Mouse (Mus musculus) ZHBTc4 (cell line): ENCODE data around the gene 1810043G02Rik.
"Not testable (repeated sequence)": the region's sequence is repeated elsewhere in the genome, so short reads cannot be mapped to it uniquely, and the experiment has no call there.

Source experiments
- DNase-seq: peaks from one replicate; pipeline ENCODE4 v3.0.0-alpha.2; 2011; ENCODE audit warnings: low read depth, low spot score

The 1810043G02Rik gene

GRCm38 (mm10) chr10:77978351-77979350 is at the start of gene 1810043G02Rik:
TSS of gene 1810043G02Rik (plus strand) at chr10:77978524.
- DNase-seq: peak; percentile 98

GRCm38 (mm10) chr10:77939685-77940084 is 38.6 kb upstream of the 1810043G02Rik start:
- DNase-seq: no peak

GRCm38 (mm10) chr10:77950468-77950867 is 27.9 kb upstream of the 1810043G02Rik start:
- not testable (repeated sequence) for DNase-seq

- no peak for DNase-seq
These were observed 15.6 kb upstream of the 1810043G02Rik start for GRCm38 (mm10) chr10:77962725-77963124.

GRCm38 (mm10) chr10:77963971-77964370 is 14.4 kb upstream of the 1810043G02Rik start:
- DNase-seq: no peak

GRCm38 (mm10) chr10:77969274-77969972 is 8.9 kb upstream of the 1810043G02Rik start:
- peak; percentile 51 for DNase-seq

GRCm38 (mm10) chr10:77969973-77970325 is 8.4 kb upstream of the 1810043G02Rik start:
- DNase-seq: no peak

- no peak for DNase-seq
These were observed 7.8 kb upstream of the 1810043G02Rik start, which contains the start of gene Trpm2 for GRCm38 (mm10) chr10:77970481-77970880. TSS of gene Trpm2 (minus strand) at chr10:77970563.

- DNase-seq: no peak
These were observed 7.1 kb upstream of the 1810043G02Rik start for GRCm38 (mm10) chr10:77971191-77971590.

GRCm38 (mm10) chr10:77971709-77972553 is 6.4 kb upstream of the 1810043G02Rik start:
- DNase-seq: peak; percentile 82

GRCm38 (mm10) chr10:77974323-77974722 is 4.0 kb upstream of the 1810043G02Rik start:
- DNase-seq: no peak

GRCm38 (mm10) chr10:77974811-77975210 is 3.5 kb upstream of the 1810043G02Rik start:
- DNase-seq: no peak

- no peak for DNase-seq
These were observed 2.7 kb upstream of the 1810043G02Rik start for GRCm38 (mm10) chr10:77975653-77976052.

- no peak for DNase-seq
These were observed 1.7 kb upstream of the 1810043G02Rik start for GRCm38 (mm10) chr10:77976458-77977150.

GRCm38 (mm10) chr10:77984660-77985059 is 6.3 kb downstream of the 1810043G02Rik start:
- peak; percentile 87 for DNase-seq

- DNase-seq: no peak
These were observed 7.5 kb downstream of the 1810043G02Rik start for GRCm38 (mm10) chr10:77985775-77986174.

- no peak for DNase-seq
These were observed 17.3 kb downstream of the 1810043G02Rik start for GRCm38 (mm10) chr10:77995639-77996038.

GRCm38 (mm10) chr10:78000200-78000599 is 21.9 kb downstream of the 1810043G02Rik start:
- DNase-seq: no peak

- no peak for DNase-seq
These were observed 23.5 kb downstream of the 1810043G02Rik start for GRCm38 (mm10) chr10:78001796-78002195.

- no peak for DNase-seq
These were observed 24.0 kb downstream of the 1810043G02Rik start for GRCm38 (mm10) chr10:78002316-78002715.
